Mouse (Mus musculus) bone marrow macrophage, adult 2 months (primary cell): ENCODE measurements around the gene Ripor1.

Experiments
- CTCF ChIP-seq: IDR thresholded peaks from 2 replicates; pipeline ENCODE4 v1.5.1; 2012; ENCODE audit warnings: low read depth, mild to moderate bottlenecking, low read length, moderate library complexity
- POLR2A ChIP-seq: IDR thresholded peaks from 2 replicates; pipeline ENCODE4 v1.6.1; 2012; ENCODE audit warnings: mild to moderate bottlenecking, low read depth, low read length, borderline replicate concordance

DNA sequence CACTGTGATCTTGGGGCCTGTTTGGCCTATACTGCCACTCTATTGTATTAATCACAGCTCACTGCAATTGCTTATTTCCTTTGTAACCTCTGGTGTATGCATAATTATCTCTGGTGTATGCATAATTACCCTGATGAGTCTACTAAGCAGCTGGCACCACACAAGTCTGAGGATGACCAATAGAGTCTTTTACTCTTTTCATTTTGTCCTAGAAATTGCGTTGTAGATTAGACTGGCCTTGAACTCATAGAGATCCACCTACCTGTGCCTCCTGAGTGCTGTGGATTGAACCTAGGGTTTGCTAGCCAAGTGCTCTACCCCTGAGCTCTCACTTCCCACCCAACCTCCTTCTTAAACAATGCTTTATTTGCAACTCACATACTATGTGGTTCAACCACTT, 21.0 kb downstream of the Ripor1 start:
- TF ChIP-seq CTCF = no peak
- no peak for TF ChIP-seq POLR2A
